Mouse (Mus musculus): Measurements from ENCODE around the gene Ralgapa2.

Gene Ralgapa2

DNA sequence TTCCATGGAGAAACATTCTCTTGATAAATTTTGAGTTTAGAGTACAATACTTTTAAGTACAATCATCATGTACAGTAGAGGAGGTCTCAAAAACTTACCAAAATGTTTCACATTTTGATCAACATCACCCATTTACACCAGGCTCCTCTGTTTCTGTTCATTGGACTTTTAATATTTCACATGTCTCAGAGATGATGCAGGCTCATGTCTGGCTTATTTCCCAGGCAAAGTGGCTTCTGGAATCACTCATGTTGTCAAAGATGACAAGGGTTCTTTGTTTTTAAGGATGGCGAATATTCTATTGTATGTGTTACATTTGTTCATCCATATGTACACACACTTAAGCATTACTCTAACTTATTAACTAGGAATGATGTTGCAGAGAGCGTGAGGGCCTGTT, 152.5 kb downstream of the Ralgapa2 start:
- no peak for DNase-seq (ENCODE audit: low spot score)

DNA sequence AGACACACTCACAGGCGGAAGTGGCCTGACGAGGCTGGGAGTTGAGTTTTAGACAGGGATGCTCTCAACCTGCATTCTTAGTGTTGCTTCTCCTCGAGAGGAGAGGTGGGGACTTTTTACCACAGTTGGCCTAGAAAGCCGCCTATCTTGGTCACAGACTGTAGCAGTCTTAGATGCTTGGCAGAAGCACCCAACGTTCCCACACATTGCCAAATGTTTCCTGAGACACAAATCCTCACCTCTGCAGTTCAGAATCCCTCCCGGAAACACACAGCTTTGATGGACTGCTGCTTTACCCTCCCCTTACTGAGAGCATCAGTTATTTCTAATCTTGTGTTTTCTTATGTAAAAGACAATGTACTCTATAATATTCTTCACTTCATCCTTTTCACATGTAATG, 155.6 kb downstream of the Ralgapa2 start:
- DNase-seq (ENCODE audit: low spot score) = no peak

DNA sequence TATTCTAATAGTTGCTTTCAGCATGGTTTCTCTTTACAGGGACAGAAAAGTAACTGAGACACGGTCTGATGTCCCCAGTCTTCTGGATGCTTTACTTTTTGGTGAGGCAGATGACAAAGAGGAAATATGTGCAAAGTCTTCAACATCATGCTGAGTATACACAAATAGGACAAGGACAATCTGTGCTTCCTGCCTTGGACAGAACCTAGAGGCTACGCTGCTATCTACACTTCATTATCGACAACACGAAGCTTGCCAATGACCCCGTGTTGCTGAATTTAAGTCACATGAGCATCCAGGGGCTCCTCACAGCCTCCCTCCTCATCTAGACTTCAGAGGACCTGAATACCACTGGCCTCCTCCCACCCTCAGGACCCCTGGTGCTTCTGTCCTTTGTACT, 161.9 kb downstream of the Ralgapa2 start:
- no peak for DNase-seq (ENCODE audit: low spot score)

DNA sequence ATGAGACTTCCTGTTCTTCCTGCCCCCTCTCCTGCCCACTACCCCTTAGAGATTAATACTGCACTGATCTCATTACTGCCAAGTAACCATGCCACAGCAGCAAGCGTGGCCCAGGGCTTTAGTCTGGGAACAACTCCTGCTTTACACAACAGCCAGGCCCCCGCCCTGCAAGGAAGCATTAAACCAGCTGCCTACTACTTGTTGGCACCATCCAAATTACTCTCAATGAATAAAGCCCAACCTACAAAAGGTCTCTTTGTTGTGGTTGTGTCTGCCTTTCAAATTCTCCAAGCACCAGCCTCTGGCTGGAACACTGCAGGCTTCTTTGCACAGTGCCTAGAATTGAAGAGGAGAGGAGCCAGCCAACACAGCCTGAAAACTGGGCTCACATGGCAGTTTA, 164.2 kb downstream of the Ralgapa2 start:
- DNase-seq (ENCODE audit: low spot score) = no peak

DNA sequence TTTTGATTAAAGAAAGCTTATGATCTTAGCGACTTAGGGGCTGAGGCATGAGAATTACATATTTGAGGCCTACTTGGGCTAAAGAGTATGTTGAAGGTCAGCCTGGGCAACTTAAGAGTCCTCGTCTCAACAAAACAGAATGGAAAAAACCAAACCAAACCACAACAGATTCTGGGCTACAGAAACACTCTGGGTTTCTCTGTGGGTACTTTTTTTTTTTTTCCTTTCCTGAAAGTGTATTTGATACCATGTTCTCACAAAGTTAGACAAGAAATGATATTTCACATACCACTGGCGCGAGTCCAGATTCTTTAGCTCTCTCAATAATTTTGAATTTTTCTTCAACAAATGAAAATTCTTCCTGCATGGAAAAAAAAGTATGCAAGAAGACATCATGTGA, 172.1 kb downstream of the Ralgapa2 start:
- no peak for DNase-seq (ENCODE audit: low spot score)

DNA sequence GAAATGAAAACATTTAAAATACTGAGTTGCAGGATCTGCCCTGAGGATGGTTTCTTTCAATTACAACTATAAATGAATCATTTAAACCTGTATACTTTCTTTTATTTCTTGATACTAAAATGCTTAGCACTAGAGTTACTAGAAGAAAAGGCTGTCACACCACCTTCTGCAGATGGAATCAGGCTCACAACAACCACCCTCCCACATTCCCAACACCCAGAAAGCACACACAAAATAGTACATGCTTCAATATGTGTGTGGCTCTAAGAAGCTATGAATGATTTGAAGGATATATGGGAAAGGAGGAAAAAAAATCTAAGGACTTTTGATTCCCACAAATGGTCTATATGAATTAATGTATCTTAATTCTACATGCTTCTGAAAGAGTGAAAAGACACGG, 174.6 kb downstream of the Ralgapa2 start:
- no peak for DNase-seq (ENCODE audit: low spot score)

- no peak for DNase-seq (ENCODE audit: low spot score)
Measured at GRCm38 (mm10) chr2:146331894-146332476, 180.2 kb downstream of the Ralgapa2 start.

DNA sequence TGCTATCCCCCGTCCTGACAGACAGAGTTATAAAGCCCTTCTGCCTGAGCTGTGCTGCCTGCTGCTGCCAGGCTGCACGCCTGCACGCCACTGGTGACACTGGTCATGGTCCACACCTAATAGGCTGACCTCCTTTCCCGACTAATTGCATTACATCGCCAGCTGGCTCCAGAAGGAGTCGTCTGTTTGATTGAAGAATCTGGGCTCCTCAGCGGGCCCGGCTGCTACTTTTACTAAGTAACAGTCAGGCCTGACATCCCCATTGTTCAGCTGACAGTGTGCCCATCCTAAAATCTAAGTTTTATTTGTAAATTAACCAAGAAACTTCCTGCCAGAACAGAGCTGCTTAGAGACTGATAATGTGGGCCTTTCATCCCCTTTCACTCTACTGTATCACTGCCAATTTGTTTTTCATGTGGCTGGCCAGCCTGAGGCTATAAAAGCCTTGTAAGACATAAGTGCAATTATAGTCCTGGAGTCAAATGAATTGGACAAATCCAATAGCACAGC, 181.3 kb downstream of the Ralgapa2 start:
- DNase-seq (ENCODE audit: low spot score) = peak; percentile 66

GRCm38 (mm10) chr2:146330101-146330500, 182.0 kb downstream of the Ralgapa2 start:
- DNase-seq (ENCODE audit: low spot score) = no peak

- DNase-seq (ENCODE audit: low spot score) = peak; percentile 22
Measured at GRCm38 (mm10) chr2:146326654-146327053, 185.5 kb downstream of the Ralgapa2 start.

DNA sequence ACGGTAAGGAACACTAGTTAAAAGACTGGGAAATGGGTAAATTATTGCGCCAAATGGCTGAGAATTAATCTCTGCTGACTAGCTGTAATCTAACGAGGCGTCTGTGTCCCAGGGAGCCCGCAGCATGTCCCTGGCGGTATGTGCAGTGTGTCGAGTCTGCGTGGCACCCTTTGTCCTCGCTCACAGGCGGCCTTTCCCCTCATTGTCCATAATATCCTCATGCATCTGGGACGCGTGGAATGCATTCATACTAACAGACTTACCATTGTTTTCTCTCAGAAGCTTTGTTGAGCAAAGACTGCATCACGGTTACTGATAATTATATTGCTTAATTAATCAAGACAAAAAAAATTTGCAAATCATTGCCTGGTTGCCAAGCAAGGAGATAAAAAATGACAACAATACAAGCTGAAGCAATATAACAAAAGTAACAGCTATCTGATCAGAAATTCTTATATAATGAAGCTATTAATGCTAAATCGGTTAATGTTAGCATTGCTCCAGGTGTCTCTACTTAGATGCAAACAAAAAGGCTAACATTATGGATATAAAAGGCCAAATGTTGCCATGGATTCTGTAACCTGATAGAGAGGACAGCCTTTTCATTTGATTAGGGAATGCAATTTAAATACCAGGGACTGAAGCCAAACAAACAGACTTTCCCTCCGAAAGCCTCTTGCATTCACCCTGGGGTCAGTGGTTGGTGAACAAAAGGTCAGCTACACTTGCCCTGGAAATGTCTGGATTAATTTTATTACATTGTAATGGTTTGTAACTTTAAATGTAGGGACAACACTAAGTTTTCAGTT, 187.0 kb downstream of the Ralgapa2 start:
- peak; percentile 72 for DNase-seq (ENCODE audit: low spot score)

GRCm38 (mm10) chr2:146324140-146324906, 187.8 kb downstream of the Ralgapa2 start:
- DNase-seq (ENCODE audit: low spot score) = no peak

DNA sequence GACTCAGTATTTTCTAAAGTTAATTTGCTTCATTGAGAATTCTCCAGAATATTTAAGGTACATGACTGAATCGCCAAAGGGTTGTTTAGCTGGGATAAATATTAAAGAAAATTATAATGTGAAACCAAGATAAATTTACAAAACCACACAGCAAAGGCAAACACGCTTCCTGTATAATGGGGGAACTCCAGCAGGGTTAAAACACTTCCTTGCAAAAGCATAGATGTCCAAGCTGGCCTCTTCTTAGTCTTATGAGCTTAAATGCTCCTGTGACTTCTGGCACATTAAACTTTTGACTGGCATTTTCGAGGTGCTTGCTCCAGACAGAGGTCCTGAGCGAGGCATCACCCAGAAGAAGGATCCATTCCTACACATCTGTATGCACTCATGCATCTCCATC, 188.6 kb downstream of the Ralgapa2 start:
- no peak for DNase-seq (ENCODE audit: low spot score)

DNA sequence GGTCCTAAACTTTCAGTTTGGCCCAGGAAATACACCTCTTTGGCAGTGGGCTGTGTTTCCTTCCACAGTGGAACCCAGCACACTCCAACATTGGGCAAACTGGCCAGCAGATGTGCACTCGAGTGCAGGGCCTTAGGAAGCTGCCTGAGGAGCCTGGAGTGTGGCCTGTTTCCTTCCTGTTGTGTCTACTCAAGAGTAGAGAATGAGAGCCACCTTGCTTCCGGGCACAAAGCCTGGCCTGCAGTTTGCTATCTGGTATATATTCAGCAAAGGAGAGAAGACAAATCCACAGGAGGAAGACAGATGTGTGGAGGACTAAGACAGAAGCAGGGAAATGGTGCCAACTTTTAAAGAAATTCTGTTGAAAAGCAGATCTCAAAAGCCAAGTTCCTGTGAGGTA, 189.4 kb downstream of the Ralgapa2 start:
- no peak for DNase-seq (ENCODE audit: low spot score)

GRCm38 (mm10) chr2:146322019-146322418, 190.1 kb downstream of the Ralgapa2 start:
- no peak for DNase-seq (ENCODE audit: low spot score)

DNA sequence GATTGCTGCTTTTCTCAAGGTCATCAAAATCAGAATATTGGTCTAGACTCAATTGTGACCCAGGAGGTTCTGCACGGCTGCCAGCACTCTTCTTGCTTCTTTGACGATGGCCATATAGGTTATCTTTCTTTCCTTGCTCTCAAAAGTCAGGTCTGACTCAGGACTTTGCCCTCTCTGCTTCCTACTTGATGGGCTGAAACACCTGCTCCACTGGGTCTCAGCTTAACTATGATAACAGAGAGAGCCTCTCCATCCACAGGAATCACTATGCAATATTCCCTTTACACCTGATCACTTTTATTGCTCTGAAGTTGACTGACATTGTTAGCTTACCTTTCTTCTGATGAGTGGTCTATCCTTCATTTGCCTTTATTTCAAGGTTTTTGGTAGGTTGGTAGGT, 191.5 kb downstream of the Ralgapa2 start:
- DNase-seq (ENCODE audit: low spot score) = no peak

GRCm38 (mm10) chr2:146314751-146315150, 197.4 kb downstream of the Ralgapa2 start:
- no peak for DNase-seq (ENCODE audit: low spot score)

DNA sequence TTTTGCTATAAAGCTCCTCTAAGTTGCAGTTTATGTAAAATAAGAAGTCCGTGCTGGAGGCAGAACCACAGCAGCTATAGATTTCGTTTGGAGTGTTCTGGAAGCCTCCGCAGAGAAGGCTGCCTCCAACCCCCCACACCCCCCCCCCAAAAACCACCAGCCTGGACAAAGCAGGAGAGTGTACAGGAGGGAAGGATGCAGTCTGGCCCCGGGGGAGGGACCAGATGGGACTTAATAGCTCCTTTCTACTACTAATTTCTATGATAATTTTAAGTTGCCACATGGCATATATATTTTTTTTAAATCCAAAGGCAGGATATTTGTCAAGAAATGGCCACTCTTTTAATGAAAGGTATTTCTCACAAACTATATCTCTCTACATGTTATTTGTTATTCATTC, 198.3 kb downstream of the Ralgapa2 start:
- no peak for DNase-seq (ENCODE audit: low spot score)

DNA sequence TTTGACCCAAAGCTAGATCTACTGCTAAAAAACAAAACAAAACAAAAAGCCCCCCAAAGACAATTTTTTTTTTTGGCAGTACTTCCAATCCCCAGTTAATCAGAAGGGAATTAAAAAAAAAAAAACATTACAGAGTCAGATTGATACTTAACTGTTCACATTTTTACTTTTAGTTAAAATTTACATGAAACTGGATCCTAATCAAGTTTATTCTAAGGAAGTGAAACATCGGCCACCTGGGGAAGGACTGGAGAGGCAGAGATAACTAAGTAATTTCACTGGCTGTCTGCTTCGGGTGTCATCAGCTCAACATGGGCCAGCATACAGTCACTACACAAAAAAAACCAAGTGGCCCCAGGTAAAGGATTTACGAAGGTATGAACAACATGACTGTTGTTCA, 201.4 kb downstream of the Ralgapa2 start:
- DNase-seq (ENCODE audit: low spot score) = no peak

DNA sequence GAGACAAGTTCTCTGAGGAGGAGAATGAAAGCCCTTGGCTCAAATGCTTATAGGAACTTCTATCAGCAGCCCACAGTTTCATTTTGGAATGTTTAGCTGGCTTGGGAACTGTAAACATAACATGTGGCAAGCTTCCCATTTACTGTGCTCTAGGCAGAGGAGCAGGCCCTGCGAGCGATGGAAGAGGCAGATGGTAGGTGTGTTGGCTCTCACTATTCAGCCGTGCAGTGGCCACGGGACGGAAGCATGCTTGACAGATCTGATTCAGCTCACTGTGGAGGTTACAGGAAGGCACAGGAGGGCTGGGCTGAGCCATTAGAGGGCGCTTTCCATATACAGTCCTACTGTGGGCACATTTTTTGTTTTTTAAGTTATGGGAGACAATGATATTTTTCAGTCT, 201.9 kb downstream of the Ralgapa2 start:
- DNase-seq (ENCODE audit: low spot score) = no peak

GRCm38 (mm10) chr2:146309413-146309812, 202.7 kb downstream of the Ralgapa2 start:
- DNase-seq (ENCODE audit: low spot score) = no peak

DNA sequence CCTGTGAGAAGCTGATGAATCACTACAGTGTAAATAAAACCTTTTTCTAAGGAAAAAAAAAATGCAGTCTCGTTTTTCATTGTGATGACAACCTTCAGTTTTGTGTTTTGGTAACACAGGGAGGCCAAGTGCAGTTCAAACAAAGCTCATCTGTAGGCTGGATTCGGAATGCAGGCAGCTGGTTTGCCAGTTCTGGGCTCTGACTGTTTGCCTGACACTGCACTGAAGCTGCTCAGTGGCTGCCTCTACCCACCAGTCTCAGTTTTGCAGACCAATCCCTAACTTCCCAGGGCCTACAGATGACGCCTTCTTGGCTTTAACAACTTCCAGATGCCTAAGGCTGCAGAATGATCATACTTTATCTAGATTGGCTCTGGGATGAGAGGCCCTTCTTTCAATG, 205.1 kb downstream of the Ralgapa2 start:
- DNase-seq (ENCODE audit: low spot score) = peak; percentile 63
